Mouse (Mus musculus) right cerebral cortex, postnatal 14 days (tissue): ENCODE measurements at regions not wholly inside any gene's neighbourhood (a gene's known extent, or its start where the extent isn't known, plus 50 kb on each side); places are given as distances from the start of the nearest gene placed in this dataset.

ENCODE experiments used
- DNase-seq: peaks from one replicate; pipeline ENCODE4 v3.0.0; 2022

DNA sequence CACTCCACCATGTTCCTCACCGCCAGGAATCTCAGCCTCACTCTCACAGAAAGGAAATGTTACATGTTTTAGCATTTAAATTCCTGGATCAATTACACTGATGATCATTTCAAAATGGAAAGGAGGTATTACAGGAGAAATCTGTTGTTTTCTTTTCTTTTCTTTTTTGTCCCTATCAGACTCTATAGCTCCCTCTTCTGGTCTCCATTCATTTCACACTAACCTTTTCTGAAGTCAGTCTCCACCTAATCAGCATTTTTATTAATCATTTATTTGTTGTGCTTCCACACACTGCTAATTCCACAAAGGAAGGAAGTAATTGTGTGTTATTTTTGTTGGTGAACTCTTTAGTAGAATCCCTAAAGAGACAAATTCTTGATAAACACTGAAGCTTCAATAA lies 130.5 kb upstream of the Car10 start:
- no peak for DNase-seq

DNA sequence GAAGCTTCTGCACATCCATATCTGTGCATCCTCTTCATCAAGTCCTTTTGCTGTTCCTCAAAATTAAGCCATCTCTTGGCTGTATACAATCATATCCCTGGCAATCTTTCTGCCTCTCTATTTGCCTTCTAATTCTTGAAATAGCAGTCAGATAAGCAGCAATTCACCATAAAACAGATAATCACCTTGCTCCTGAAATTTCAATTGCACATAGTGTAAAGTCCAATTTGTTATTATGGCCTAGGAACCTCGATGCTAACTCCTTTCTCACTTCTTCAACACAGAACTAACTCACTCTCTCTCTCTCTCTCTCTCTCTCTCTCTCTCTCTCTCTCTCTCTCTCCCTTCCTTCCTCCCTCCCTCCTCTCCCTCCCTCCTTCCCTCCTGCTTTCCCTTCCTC lies 98.2 kb upstream of the Car10 start:
- no peak for DNase-seq

DNA sequence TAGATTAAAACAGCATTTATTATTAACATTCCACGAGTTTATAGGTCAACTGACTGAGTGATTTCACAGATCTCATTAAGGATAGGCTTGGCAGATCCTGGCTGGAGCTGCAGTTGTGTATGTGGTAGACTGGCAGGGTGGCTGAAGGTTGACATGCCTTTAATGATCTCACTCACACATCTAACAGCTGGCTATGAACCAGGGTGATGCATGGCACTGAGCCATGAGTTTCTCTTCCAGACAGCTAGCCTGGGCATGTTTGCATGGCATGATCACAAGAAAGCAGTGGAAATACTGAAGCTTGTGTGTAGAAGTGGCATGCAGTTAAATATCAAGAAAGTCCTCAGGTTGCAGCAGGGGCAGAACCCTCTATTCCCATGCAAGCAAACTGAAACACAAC lies 91.8 kb upstream of the Car10 start:
- no peak for DNase-seq

DNA sequence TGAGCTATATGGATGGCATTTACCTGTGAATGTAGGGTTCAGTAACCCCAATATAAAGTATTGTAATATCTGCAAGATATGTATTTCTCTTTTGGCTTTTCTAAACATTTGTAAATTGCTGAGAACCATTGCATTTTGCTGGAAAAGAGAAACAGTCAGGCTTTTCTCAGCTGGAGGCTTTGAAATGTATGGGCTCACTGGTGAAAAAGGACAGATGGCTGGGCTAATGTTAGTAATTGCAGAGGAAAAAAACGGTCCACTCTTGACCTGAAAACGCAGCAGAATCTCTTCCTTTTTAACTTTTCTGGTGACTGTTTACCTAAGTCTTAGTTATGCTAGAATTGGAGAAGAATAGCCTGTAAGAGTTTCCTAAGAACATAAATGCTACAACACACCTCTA lies 71.8 kb upstream of the Car10 start:
- DNase-seq, result no peak

DNA sequence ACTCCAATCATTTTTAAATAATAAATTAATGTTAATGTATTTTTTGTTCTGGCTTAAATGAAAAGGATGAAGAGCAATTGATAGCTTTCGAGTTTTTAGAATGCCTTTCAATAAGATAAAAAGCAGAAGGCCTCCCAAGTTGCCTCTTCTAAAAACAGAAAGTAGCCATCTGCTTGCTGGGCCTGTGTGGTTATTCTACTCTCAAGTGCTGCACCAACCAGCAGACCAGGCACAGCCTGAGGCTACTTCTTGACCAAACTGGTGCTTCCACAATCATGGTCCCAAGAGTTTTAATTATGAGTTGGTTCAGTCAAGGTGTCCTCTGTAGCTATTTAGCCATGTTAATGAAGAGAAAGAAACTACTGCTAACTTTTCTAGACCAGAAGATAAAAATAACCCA lies 62.3 kb upstream of the Car10 start:
- DNase-seq, result no peak

DNA sequence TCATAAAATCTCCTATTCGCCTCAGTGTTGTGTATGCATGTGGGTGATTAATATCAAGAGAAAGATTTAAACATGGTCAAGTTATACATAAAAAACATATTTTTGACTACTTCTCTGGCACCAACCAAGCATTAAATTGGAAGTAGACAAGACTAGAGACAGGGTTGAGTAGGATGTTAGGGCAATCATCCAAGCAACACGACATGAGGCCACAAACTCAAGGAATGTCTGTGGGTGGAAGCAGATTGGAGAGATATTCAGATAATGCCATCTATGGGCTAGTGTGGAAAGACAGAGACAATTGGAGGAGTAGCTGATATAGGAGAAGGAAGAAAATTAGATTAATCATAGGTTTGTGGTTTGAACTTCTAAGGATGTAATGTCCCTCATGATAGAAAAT lies 60.0 kb upstream of the Car10 start:
- DNase-seq, result no peak

DNA sequence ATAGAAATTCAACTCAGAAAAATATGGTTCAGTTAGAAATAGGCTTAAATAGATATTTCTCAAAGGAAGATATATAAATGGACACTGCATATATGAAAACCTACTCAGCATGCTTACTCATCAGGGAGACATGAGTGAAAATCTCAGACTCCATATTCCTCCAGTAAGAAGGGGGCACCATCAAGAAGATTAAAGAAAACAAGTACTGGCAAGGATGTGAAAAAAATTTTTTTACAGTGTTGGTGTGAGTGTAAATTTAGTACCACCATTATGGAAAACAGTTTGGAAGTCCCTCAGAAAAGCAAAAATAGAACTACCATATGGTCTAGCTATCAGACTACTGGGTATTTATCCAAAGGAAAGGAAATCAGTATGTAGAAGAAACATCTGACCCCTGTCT lies 58.5 kb upstream of the Car10 start:
- no peak for DNase-seq

DNA sequence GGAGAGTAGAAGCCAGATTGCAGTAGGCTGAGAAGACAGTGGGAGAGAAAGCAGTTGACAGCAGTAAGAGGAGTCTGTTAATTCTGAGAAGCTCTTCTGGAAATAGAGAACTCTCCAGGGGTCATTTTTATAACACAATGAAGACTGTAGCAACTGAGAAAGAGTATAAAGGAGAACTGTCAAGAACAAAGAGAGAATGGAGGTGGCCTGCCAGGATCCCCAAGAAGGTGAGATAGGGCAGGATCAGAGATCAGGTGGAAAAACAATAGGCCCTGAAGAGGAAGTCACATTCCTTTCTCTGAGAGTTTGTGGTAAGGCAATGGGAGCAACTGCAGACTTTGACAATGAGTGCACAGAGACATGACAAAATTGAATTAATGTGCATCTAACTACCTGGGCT lies 57.0 kb upstream of the Car10 start:
- DNase-seq, result no peak

DNA sequence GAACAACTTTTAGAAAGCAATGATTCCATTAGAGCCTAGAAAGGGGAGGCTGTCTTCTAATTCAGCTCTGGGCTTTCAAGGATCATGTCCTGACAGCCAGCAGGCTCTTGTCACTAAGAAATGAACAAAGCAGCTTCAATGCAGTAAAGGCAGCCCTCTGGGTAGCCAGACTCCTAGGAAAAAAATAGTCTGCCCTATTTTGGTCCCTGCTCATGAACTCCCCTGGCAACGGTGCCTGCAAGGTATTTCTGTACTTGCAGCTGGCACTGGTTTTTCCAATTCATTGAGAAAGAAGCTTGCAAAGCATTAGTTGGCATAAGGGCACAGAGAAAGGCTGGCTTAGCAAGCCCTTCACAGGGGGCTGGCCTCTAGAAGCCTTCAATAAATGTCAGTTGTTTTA lies 52.8 kb upstream of the Car10 start:
- DNase-seq, result peak; percentile 5
